Mouse (Mus musculus): ENCODE measurements around the gene Cd53. TPM values are rescaled to one million over a fixed set of nuclear protein-coding genes. Genes with fewer than 3 reads are reported as not detected.

Cd53 gene
- not detected in 2 replicates for polyA plus RNA-seq (2012; ENCODE audit: insufficient read depth, insufficient read length, low replicate concordance, missing spikeins)

DNA sequence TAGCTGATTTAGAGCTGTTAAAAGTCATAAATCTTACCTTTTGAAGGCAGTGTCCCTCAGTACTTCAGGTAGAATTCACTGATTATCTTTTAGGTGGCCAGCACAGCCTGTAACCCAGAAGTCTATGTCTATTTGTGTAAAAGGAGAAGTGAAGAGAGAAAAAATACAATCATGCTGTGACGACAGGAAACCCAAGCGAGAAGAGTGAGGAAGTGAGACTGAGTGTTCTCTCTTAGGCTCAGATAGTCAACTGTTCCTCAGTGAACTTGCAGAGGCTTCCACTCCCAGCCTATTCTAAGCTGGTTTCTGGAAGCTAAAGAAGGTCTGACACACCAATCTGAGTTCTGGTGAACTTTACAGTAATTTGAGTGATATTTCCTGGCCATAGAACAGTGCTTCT lies at the start of gene Cd53:
Gene Cd53 (minus strand): TSS at position 220 of the 400 bp plus-strand sequence.
- 80% methylated on average over 2 of the region's 2 CpGs for WGBS
- no peak within 1 kb of the TSS for H3K4me3 ChIP-seq (ENCODE audit: insufficient read depth, low read depth, low read length)
- TF ChIP-seq CTCF (IDR thresholded peaks at IDR 0.05; ENCODE audit: insufficient read depth, low read depth, low read length) (no peak), POLR2A (IDR thresholded peaks at IDR 0.05; ENCODE audit: insufficient read depth, low read depth, low read length) (no peak)
- no peak within 1 kb of the TSS for H3K27ac ChIP-seq (ENCODE audit: insufficient read depth, low read depth, low read length)
- no peaks in the 10 kb centered on the region for H3K4me1 ChIP-seq (ENCODE audit: control insufficient read depth, insufficient read depth, low read length)

DNA sequence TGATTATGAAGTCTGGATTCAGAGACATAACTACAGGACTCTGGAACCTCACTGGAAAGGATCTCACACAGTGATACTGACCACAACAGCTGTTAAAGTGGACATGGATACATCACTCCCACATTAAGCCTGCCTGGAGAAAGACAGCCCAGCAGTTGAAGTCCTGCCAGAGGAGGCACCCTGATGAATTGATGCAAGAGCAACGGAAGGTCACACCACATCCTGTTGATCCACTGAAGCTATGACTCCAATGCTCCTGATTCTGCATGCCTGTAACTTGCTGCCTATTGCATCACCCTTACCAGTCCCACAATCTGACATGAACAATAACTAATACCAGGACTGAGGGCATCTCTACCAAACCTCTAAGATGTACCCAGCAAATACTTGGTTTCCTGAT lies 42.2 kb upstream of the Cd53 start:
- no peaks in the 10 kb centered on the region for H3K4me1 ChIP-seq (ENCODE audit: control insufficient read depth, insufficient read depth, low read length)
- WGBS: 77% methylated on average over 1 of the region's 1 CpGs
- TF ChIP-seq CTCF (IDR thresholded peaks at IDR 0.05; ENCODE audit: insufficient read depth, low read depth, low read length): no peak
- no peak for TF ChIP-seq POLR2A (IDR thresholded peaks at IDR 0.05; ENCODE audit: insufficient read depth, low read depth, low read length)
- H3K27ac ChIP-seq (ENCODE audit: insufficient read depth, low read depth, low read length): no peak overlapping the region
- no peak overlapping the region for H3K4me3 ChIP-seq (ENCODE audit: insufficient read depth, low read depth, low read length)

DNA sequence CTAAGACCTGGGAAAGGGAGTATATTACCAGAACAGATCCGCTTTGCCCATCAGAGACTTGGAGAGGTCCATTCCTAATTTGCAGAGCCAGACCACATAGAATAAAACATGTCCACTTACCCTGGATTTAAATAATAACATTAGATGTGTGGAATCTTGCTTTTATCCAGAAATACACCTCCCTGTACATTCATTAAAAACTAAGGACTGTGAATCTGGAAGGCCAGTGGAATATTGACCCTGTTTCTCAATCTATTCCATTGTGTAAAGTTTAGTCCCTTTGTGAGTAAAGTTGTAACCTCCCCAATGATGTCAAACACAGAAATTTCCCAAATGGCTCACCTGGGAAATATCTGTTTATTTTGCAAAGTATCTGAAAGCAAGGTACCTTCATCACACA lies 36.2 kb upstream of the Cd53 start, which contains the start of gene Olfr266:
Gene Olfr266 (minus strand): TSS at position 101 of the 400 bp plus-strand sequence.
- Histone ChIP-seq H3K4me3 (ENCODE audit: insufficient read depth, low read depth, low read length) (no peak within 1 kb of the TSS), H3K4me1 (ENCODE audit: control insufficient read depth, insufficient read depth, low read length) (no peaks in the 10 kb centered on the region), H3K27ac (ENCODE audit: insufficient read depth, low read depth, low read length) (no peak within 1 kb of the TSS)
- 94% methylated on average over 1 of the region's 1 CpGs for WGBS
- no peak for TF ChIP-seq CTCF (IDR thresholded peaks at IDR 0.05; ENCODE audit: insufficient read depth, low read depth, low read length)
- TF ChIP-seq POLR2A (IDR thresholded peaks at IDR 0.05; ENCODE audit: insufficient read depth, low read depth, low read length): no peak

DNA sequence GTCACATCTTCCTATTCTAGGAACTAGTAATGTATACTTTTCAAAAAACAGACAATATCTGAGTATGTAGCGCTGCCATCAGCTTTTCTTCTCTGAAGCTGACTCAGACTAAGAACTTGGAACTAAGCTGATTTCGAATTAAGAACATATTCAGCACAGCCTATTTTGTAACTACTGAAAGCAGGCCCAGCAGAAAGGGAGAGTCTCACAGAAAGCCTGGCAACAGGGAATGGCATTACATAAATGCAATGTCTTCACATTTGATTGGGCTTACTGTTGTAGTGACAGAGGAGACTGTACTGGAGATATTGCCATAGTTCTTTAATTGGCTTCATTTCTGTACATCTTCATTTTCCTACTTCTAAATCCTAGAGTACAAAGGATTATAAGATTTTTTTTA lies 27.7 kb upstream of the Cd53 start:
- no peak for TF ChIP-seq CTCF (IDR thresholded peaks at IDR 0.05; ENCODE audit: insufficient read depth, low read depth, low read length)
- no peak for TF ChIP-seq POLR2A (IDR thresholded peaks at IDR 0.05; ENCODE audit: insufficient read depth, low read depth, low read length)
- H3K27ac ChIP-seq (ENCODE audit: insufficient read depth, low read depth, low read length): no peak overlapping the region
- H3K4me3 ChIP-seq (ENCODE audit: insufficient read depth, low read depth, low read length): no peak overlapping the region
- WGBS: 75% methylated on average over 2 of the region's 2 CpGs
- no peaks in the 10 kb centered on the region for H3K4me1 ChIP-seq (ENCODE audit: control insufficient read depth, insufficient read depth, low read length)

DNA sequence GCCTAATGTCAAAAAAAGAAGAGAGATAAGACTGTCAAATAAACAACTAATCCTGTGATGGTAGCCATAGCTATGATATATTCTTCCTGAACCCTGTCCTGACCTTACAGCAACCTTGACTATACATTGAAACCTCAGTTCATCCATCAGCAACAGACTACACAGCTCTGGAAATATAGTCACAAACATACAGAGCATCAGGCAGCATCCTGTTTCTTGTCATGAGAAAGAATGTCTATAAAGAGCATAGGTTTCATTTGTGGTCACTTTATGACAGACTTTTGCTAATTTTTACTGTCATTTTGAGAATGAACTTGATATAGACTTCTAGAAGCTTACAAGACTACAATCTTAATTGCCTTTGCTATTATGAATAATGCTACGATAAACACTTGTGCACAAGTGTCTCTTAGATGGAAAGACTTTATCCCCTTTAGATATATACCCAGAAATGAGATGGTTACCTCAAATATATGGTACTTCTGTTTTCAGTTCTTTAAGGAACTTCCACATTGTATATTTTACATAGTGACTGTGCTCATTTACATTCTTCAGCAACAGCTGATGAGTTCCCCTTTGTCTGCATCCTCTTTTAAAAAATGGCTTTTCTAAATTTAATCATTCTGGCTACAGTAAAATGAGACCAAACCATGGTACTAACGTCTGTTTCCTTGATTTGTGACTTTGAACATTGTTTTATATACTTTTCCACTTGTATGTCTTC lies 19.2 kb upstream of the Cd53 start:
- no peak overlapping the region for H3K27ac ChIP-seq (ENCODE audit: insufficient read depth, low read depth, low read length)
- 65% methylated on average over 2 of the region's 2 CpGs for WGBS
- no peak for TF ChIP-seq POLR2A (IDR thresholded peaks at IDR 0.05; ENCODE audit: insufficient read depth, low read depth, low read length)
- no peak for TF ChIP-seq CTCF (IDR thresholded peaks at IDR 0.05; ENCODE audit: insufficient read depth, low read depth, low read length)
- H3K4me1 ChIP-seq (ENCODE audit: control insufficient read depth, insufficient read depth, low read length): no peaks in the 10 kb centered on the region
- no peak overlapping the region for H3K4me3 ChIP-seq (ENCODE audit: insufficient read depth, low read depth, low read length)

DNA sequence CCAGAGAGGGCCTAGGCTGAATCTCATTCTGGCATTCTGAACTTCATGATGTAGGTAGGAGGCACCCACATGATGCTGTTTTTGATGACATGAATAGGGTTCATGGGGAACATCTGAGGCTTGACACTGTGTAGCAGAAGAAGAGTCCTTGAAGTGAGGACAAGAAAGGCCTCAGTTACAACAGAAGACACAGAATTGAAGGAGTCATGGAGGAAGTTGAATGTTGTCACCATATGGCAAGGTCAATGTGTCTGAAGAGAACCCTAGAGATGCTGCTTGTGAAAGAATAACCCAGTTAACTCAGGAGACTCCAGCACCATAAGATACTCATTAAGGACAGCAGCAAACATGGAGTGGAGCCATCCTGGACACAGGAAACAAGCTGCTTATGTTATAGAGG lies 8.1 kb upstream of the Cd53 start:
- H3K27ac ChIP-seq (ENCODE audit: insufficient read depth, low read depth, low read length): no peak overlapping the region
- no peaks in the 10 kb centered on the region for H3K4me1 ChIP-seq (ENCODE audit: control insufficient read depth, insufficient read depth, low read length)
- no peak overlapping the region for H3K4me3 ChIP-seq (ENCODE audit: insufficient read depth, low read depth, low read length)
- no peak for TF ChIP-seq POLR2A (IDR thresholded peaks at IDR 0.05; ENCODE audit: insufficient read depth, low read depth, low read length)
- TF ChIP-seq CTCF (IDR thresholded peaks at IDR 0.05; ENCODE audit: insufficient read depth, low read depth, low read length): no peak

DNA sequence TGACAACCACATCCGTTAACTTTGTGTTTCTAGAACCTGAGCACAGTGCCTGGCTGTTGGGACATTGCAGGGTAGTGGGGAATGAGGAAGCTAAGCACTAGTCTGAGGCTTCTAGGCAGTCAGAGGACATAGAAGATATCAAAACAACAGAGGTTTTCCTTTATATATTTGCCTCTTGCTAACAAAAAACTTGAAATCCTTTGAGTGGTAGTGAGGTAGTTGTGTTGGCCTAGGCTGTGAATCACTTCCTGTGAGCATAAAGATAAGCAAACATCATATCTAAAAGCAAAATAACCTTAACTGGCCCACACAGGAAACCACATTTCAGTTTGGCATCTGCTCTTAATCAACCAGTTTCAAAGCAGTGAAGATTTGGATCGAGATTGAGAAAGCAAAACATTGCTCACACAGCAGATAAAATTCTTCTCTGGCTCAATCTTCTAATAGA lies 1.5 kb downstream of the Cd53 start:
- Histone ChIP-seq H3K4me1 (ENCODE audit: control insufficient read depth, insufficient read depth, low read length) (no peaks in the 10 kb centered on the region), H3K4me3 (ENCODE audit: insufficient read depth, low read depth, low read length) (no peak overlapping the region), H3K27ac (ENCODE audit: insufficient read depth, low read depth, low read length) (no peak overlapping the region)
- 58% methylated on average over 2 of the region's 2 CpGs for WGBS
- TF ChIP-seq CTCF (IDR thresholded peaks at IDR 0.05; ENCODE audit: insufficient read depth, low read depth, low read length) (no peak), POLR2A (IDR thresholded peaks at IDR 0.05; ENCODE audit: insufficient read depth, low read depth, low read length) (no peak)

DNA sequence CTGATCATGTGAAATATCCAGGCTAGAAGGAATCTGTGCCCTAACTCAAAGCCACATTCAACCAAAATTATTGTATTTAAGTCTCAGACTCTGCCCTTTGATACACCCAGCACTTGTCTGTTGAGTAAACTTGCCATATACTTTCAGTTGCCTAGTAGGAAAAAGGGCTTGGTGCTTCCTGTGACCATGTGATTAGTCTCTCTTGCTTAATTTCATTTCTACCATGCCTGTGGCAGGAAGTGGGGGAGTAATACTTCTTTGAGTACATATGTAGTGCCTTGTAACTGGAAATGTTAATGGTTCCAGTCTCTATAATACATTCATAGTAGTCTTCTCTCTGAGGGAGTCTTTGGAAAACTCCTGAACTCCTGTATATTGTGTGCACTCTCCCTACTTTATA lies 2.0 kb downstream of the Cd53 start:
- H3K4me3 ChIP-seq (ENCODE audit: insufficient read depth, low read depth, low read length): no peak overlapping the region
- no peak overlapping the region for H3K27ac ChIP-seq (ENCODE audit: insufficient read depth, low read depth, low read length)
- TF ChIP-seq POLR2A (IDR thresholded peaks at IDR 0.05; ENCODE audit: insufficient read depth, low read depth, low read length) (no peak), CTCF (IDR thresholded peaks at IDR 0.05; ENCODE audit: insufficient read depth, low read depth, low read length) (no peak)
- H3K4me1 ChIP-seq (ENCODE audit: control insufficient read depth, insufficient read depth, low read length): no peaks in the 10 kb centered on the region

DNA sequence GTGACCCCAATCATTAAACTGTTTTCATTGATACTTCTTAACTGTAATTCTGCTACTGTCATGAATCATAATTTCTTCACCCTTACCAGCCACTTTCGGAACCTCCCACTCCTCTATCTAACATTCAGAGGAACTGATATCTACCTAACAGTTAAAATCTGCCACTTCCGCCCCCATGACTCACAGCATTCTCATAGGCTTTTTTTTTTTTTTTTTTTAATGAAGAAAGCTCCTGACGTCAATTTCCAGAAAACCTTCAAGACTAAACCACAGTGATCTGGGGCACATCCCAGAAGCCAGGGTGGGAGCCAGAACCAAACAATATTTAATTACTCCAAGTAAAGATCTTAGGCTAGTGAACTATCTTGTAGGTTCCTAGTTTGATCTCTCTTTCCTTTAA lies 4.8 kb downstream of the Cd53 start:
- no peak for TF ChIP-seq CTCF (IDR thresholded peaks at IDR 0.05; ENCODE audit: insufficient read depth, low read depth, low read length)
- no peak for TF ChIP-seq POLR2A (IDR thresholded peaks at IDR 0.05; ENCODE audit: insufficient read depth, low read depth, low read length)

More for the DNA sequence above, 4.8 kb downstream of the Cd53 start:
- Histone ChIP-seq H3K4me1 (ENCODE audit: control insufficient read depth, insufficient read depth, low read length) (no peaks in the 10 kb centered on the region), H3K27ac (ENCODE audit: insufficient read depth, low read depth, low read length) (no peak overlapping the region), H3K4me3 (ENCODE audit: insufficient read depth, low read depth, low read length) (no peak overlapping the region)
- 71% methylated on average over 3 of the region's 3 CpGs for WGBS
